Mouse (Mus musculus): ENCODE data around the gene S100a4. TPM values are rescaled to one million over a fixed set of nuclear protein-coding genes. Genes with fewer than 3 reads are reported as not detected.

Gene S100a4
- polyA plus RNA-seq, 1 experiment: 1.8 TPM

DNA sequence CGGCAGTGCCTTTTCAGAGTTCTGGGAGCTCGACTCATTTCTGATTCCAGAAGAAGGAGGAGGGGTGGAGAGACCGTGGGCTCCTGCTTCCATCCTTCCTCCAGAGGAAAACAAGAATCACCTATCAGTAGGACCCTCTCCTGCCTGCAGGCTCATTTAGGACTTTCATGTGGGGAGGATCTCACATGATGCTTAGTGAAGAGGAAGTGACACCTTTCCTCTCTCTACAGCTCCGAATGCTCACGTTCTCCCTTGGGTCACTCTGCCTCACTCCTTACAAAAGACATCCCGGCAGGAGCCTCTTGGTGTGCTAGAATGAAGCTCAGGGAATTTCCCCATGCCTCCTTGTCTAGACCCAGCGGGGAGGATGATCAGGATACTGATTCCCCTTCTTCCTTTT is 18.0 kb downstream of the S100a4 start:
- H3K27me3 ChIP-seq (ENCODE audit: control insufficient read depth, insufficient read depth, low read length): no peaks in the 10 kb centered on the region
- H3K27ac ChIP-seq (ENCODE audit: insufficient read depth, low read depth, low read length): no peak overlapping the region
- no peak overlapping the region for H3K4me3 ChIP-seq (ENCODE audit: low read depth, low read length)
- WGBS: 44% methylated on average over 7 of the region's 7 CpGs
- peaks cover 15% of the 10 kb centered on the region for H3K4me1 ChIP-seq (ENCODE audit: control insufficient read depth, insufficient read depth, insufficient read length, low read length)
- no peaks in the 10 kb centered on the region for H3K36me3 ChIP-seq (ENCODE audit: control insufficient read depth, insufficient read depth, low read length)
- no peak for TF ChIP-seq CTCF (IDR thresholded peaks at IDR 0.05; ENCODE audit: extremely low read depth, insufficient read length, insufficient replicate concordance, low read depth, low read length)
- no peak for TF ChIP-seq POLR2A (IDR thresholded peaks at IDR 0.05; ENCODE audit: low read depth, low read length)

DNA sequence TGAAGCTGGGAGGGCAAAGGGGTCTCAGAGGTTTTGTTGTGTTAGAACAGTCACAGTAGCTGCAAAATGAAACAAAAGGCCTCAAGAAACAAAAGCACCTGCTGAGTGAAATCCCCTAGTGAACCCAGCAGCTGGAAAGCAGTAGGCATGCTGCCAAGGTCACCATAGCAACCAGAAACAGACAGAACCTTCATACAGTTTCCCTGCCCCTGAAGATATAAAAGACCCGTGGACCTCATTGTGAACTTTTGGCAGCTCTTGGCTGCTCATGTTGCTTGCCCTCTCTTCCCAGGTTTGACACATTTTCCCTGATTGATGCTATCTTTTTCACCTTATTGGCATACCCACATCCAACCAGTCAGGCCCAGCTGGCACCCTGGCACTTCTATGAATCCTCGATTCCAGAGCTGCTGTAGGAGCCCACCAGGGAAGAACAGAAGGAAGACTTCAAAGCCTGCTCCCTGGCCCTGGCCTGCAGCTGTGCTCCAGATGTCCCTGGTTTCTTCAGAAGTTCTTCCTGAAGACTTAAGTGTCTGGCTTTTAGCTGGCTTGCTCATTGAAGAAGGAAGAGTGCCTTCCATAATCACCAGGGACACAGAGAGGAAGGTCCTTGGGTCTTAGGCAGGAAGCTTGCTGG is 20.0 kb downstream of the S100a4 start:
- no peak for TF ChIP-seq POLR2A (IDR thresholded peaks at IDR 0.05; ENCODE audit: low read depth, low read length)
- TF ChIP-seq CTCF (IDR thresholded peaks at IDR 0.05; ENCODE audit: extremely low read depth, insufficient read length, insufficient replicate concordance, low read depth, low read length): no peak
- Histone ChIP-seq H3K27ac (ENCODE audit: insufficient read depth, low read depth, low read length) (no peak overlapping the region; the same call in 1 of the 2 replicates), H3K27me3 (ENCODE audit: control insufficient read depth, insufficient read depth, low read length) (no peaks in the 10 kb centered on the region), H3K36me3 (ENCODE audit: control insufficient read depth, insufficient read depth, low read length) (no peaks in the 10 kb centered on the region), H3K4me1 (ENCODE audit: control insufficient read depth, insufficient read depth, insufficient read length, low read length) (peaks cover 18% of the 10 kb centered on the region), H3K4me3 (ENCODE audit: low read depth, low read length) (no peak overlapping the region)
- 2% methylated on average over 2 of the region's 2 CpGs for WGBS

DNA sequence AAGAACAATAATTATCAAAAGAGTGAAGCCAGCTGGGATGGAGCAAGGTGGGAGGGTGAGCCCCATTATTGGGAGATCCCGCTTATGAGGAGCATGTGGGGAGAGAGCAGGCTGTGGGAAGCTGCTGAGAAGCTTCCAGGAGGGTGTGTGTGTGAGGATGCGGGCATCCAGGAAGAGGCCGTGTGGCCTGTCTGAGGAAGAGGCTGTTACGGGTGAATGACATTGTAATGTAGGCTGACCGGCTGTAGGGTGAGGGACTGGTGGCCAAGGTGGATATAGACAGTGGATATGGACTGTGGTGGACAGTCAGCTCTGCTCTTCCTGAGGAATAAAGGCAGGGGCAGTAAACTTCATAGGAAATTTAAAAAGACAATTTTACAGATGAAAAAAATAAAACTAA is 21.9 kb downstream of the S100a4 start:
- Histone ChIP-seq H3K27me3 (ENCODE audit: control insufficient read depth, insufficient read depth, low read length) (no peaks in the 10 kb centered on the region), H3K27ac (ENCODE audit: insufficient read depth, low read depth, low read length) (no peak overlapping the region), H3K36me3 (ENCODE audit: control insufficient read depth, insufficient read depth, low read length) (no peaks in the 10 kb centered on the region), H3K4me1 (ENCODE audit: control insufficient read depth, insufficient read depth, insufficient read length, low read length) (peaks cover 18% of the 10 kb centered on the region), H3K4me3 (ENCODE audit: low read depth, low read length) (no peak overlapping the region)
- WGBS: 66% methylated on average over 5 of the region's 5 CpGs
- no peak for TF ChIP-seq CTCF (IDR thresholded peaks at IDR 0.05; ENCODE audit: extremely low read depth, insufficient read length, insufficient replicate concordance, low read depth, low read length)
- TF ChIP-seq POLR2A (IDR thresholded peaks at IDR 0.05; ENCODE audit: low read depth, low read length): no peak

DNA sequence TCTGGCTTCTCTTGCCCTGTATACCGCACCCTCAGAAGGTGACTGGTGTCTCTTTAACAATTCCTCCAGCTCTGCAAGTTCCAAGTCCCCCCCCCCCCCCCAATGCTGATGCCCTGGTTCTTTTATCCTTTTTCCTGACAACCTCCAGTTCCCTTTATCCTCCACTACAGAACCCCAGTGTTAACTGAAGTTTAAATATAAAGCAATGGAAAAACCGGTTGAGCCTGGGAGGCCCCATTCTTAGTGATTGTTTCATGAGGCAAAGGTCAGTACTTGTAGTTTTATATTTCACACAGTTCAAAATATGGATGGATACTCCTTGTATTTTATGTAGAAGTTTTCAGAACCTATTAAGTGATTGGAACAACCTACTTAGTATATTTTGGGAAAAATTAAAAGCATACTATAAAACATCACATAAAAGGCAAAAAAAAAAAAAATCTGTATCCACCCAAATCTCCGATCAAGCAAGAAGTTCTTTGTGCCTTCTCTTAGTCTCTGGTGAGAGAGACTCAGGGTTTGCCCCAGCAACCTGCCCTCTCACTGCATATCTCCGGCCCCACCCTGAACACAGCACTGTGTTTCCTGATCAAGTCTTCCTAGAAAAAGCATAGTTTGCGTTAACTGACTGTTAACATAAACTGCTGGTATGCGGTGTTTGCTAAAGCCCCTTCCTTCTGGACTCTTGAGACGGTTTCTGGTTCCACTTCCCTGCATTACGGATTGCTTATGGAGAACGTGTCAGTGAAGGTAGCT is 22.9 kb downstream of the S100a4 start:
- Histone ChIP-seq H3K27me3 (ENCODE audit: control insufficient read depth, insufficient read depth, low read length) (no peaks in the 10 kb centered on the region), H3K4me1 (ENCODE audit: control insufficient read depth, insufficient read depth, insufficient read length, low read length) (peaks cover 18% of the 10 kb centered on the region), H3K36me3 (ENCODE audit: control insufficient read depth, insufficient read depth, low read length) (no peaks in the 10 kb centered on the region), H3K27ac (ENCODE audit: insufficient read depth, low read depth, low read length) (peak overlapping the region; percentile 47), H3K4me3 (ENCODE audit: low read depth, low read length) (no peak overlapping the region)
- TF ChIP-seq POLR2A (IDR thresholded peaks at IDR 0.05; ENCODE audit: low read depth, low read length): no peak
- no peak for TF ChIP-seq CTCF (IDR thresholded peaks at IDR 0.05; ENCODE audit: extremely low read depth, insufficient read length, insufficient replicate concordance, low read depth, low read length)
- 26% methylated on average over 9 of the region's 9 CpGs for WGBS

DNA sequence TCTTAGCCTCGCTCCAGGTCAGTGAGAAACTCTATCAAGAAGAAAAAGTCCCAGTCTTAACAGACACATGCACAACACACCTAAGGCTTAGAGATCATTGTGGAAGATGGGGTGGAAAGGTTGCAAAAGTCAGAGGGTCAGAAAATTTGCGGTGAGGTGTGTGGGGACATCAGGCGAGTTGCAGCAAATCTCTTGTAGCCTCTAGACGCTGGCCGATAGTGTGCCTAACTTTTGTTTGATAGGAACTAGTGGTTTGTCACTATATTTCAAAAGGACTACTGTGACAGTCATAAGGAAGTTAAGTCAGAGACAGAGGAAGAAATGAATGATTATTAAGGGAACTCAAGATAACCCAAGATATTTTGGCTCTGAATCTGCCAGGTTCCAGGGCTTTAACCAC is 23.8 kb downstream of the S100a4 start:
- H3K27ac ChIP-seq (ENCODE audit: insufficient read depth, low read depth, low read length): no peak overlapping the region; the same call in 1 of the 2 replicates
- H3K4me1 ChIP-seq (ENCODE audit: control insufficient read depth, insufficient read depth, insufficient read length, low read length): peaks cover 18% of the 10 kb centered on the region
- no peak overlapping the region for H3K4me3 ChIP-seq (ENCODE audit: low read depth, low read length)
- H3K36me3 ChIP-seq (ENCODE audit: control insufficient read depth, insufficient read depth, low read length): no peaks in the 10 kb centered on the region
- WGBS: 66% methylated on average over 5 of the region's 5 CpGs
- TF ChIP-seq POLR2A (IDR thresholded peaks at IDR 0.05; ENCODE audit: low read depth, low read length): no peak
- no peak for TF ChIP-seq CTCF (IDR thresholded peaks at IDR 0.05; ENCODE audit: extremely low read depth, insufficient read length, insufficient replicate concordance, low read depth, low read length)
- no peaks in the 10 kb centered on the region for H3K27me3 ChIP-seq (ENCODE audit: control insufficient read depth, insufficient read depth, low read length)

DNA sequence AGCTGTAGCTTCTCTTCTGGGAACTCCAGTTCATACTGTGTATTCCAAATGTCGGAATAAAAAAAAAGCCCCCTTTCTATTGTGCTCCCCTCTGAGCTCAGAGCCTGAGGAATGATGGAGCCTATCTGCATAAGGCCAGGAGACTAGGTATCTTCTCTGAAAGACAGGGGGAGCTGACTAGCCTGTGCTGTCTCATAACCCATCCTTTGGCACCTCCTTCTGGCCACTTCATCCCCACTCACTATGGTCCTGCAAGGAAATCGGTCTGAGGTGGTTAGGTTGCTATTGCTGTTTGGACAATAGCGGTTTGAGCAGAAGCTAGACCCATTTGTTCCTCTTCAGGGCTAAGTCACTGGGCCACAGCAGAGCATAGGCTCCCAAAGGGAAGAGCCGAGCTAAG is 24.2 kb downstream of the S100a4 start:
- TF ChIP-seq POLR2A (IDR thresholded peaks at IDR 0.05; ENCODE audit: low read depth, low read length): no peak
- TF ChIP-seq CTCF (IDR thresholded peaks at IDR 0.05; ENCODE audit: extremely low read depth, insufficient read length, insufficient replicate concordance, low read depth, low read length): peak; percentile 74; the same call in 1 of the 2 replicates
- H3K27ac ChIP-seq (ENCODE audit: insufficient read depth, low read depth, low read length): no peak overlapping the region
- no peaks in the 10 kb centered on the region for H3K36me3 ChIP-seq (ENCODE audit: control insufficient read depth, insufficient read depth, low read length)
- no peaks in the 10 kb centered on the region for H3K27me3 ChIP-seq (ENCODE audit: control insufficient read depth, insufficient read depth, low read length)
- peaks cover 18% of the 10 kb centered on the region for H3K4me1 ChIP-seq (ENCODE audit: control insufficient read depth, insufficient read depth, insufficient read length, low read length)
- no peak overlapping the region for H3K4me3 ChIP-seq (ENCODE audit: low read depth, low read length)
- WGBS: 45% methylated on average over 4 of the region's 4 CpGs

DNA sequence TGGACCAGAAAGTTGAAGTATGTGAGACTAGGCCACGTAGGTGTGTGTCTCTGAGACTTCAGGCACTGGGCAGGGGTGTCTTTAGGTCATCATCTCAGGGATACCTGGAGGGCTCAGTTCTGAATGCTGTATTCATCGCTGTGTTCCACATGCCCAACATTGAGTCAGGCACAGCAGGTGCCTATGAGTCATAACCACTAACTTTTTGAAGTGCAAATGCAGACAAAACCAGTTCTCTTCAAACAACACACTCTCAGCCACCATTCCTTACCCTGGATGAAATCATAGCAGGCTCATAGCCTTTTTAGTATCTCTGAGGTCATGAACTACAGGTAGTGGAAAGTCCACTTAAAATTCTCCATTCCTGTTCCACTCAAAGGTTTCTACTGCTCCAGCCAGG is 25.7 kb downstream of the S100a4 start:
- TF ChIP-seq POLR2A (IDR thresholded peaks at IDR 0.05; ENCODE audit: low read depth, low read length): no peak
- TF ChIP-seq CTCF (IDR thresholded peaks at IDR 0.05; ENCODE audit: extremely low read depth, insufficient read length, insufficient replicate concordance, low read depth, low read length): no peak
- H3K4me3 ChIP-seq (ENCODE audit: low read depth, low read length): no peak overlapping the region
- no peaks in the 10 kb centered on the region for H3K27me3 ChIP-seq (ENCODE audit: control insufficient read depth, insufficient read depth, low read length)
- H3K27ac ChIP-seq (ENCODE audit: insufficient read depth, low read depth, low read length): no peak overlapping the region
- peaks cover 11% of the 10 kb centered on the region for H3K4me1 ChIP-seq (ENCODE audit: control insufficient read depth, insufficient read depth, insufficient read length, low read length)
- WGBS: 90% methylated on average over 2 of the region's 2 CpGs
- H3K36me3 ChIP-seq (ENCODE audit: control insufficient read depth, insufficient read depth, low read length): no peaks in the 10 kb centered on the region

Measured in small intestine, adult 2 months (tissue).